Mouse (Mus musculus) kidney, adult 18-20 months (tissue): Measurements from ENCODE around the gene Tubb5.

ENCODE experiments used
- DNase-seq: peaks from one replicate; pipeline ENCODE4 v3.0.0; 2021

Gene Tubb5

GRCm38 (mm10) chr17:35822964-35823937 lies 14.9 kb downstream of the Tubb5 start, which contains the start of gene Flot1:
Gene Flot1 (plus strand): TSS chr17:35823230.
- DNase-seq = peak; percentile 89

GRCm38 (mm10) chr17:35822564-35822963 lies 15.5 kb downstream of the Tubb5 start:
- DNase-seq = no peak

GRCm38 (mm10) chr17:35821439-35822430 lies 16.4 kb downstream of the Tubb5 start, which contains the start of gene Ier3:
Gene Ier3 (plus strand): TSS chr17:35821684.
- DNase-seq = peak; percentile 92

- DNase-seq = no peak
Observed at GRCm38 (mm10) chr17:35820111-35820510, 18.0 kb downstream of the Tubb5 start.

- peak; percentile 38 for DNase-seq
Observed at GRCm38 (mm10) chr17:35817226-35817625, 20.9 kb downstream of the Tubb5 start.

GRCm38 (mm10) chr17:35816686-35817085 lies 21.4 kb downstream of the Tubb5 start:
- no peak for DNase-seq

- no peak for DNase-seq
Observed at GRCm38 (mm10) chr17:35815836-35816235, 22.3 kb downstream of the Tubb5 start.

- DNase-seq = peak; percentile 76
Observed at GRCm38 (mm10) chr17:35814678-35815077, 23.4 kb downstream of the Tubb5 start.

- DNase-seq = no peak
Observed at GRCm38 (mm10) chr17:35813653-35814052, 24.5 kb downstream of the Tubb5 start.

GRCm38 (mm10) chr17:35813245-35813647 lies 24.9 kb downstream of the Tubb5 start:
- peak; percentile 97 for DNase-seq

GRCm38 (mm10) chr17:35812736-35813135 lies 25.4 kb downstream of the Tubb5 start:
- DNase-seq = no peak

- DNase-seq = no peak
Observed at GRCm38 (mm10) chr17:35812307-35812706, 25.8 kb downstream of the Tubb5 start.

GRCm38 (mm10) chr17:35810900-35811648 lies 27.0 kb downstream of the Tubb5 start:
- DNase-seq = no peak

GRCm38 (mm10) chr17:35809395-35809794 lies 28.7 kb downstream of the Tubb5 start:
- no peak for DNase-seq

- DNase-seq = peak; percentile 51
Observed at GRCm38 (mm10) chr17:35808073-35808472, 30.0 kb downstream of the Tubb5 start.

- no peak for DNase-seq
Observed at GRCm38 (mm10) chr17:35803858-35804399, 34.2 kb downstream of the Tubb5 start.

- DNase-seq = no peak
Observed at GRCm38 (mm10) chr17:35803020-35803419, 35.1 kb downstream of the Tubb5 start.

GRCm38 (mm10) chr17:35800905-35801304 lies 37.2 kb downstream of the Tubb5 start:
- DNase-seq = no peak

GRCm38 (mm10) chr17:35796835-35797234 lies 41.3 kb downstream of the Tubb5 start:
- no peak for DNase-seq

- DNase-seq = no peak
Observed at GRCm38 (mm10) chr17:35795656-35796055, 42.5 kb downstream of the Tubb5 start.

- DNase-seq = no peak
Observed at GRCm38 (mm10) chr17:35795099-35795498, 43.0 kb downstream of the Tubb5 start.

GRCm38 (mm10) chr17:35792837-35793236 lies 45.3 kb downstream of the Tubb5 start:
- no peak for DNase-seq
